Mouse (Mus musculus) heart, adult 9 months (tissue): Measurements from ENCODE around the gene Robo2.

Experiments used
- DNase-seq, 2 experiments: peaks; one replicate each; pipeline ENCODE4 v3.0.0; 2022; ENCODE audit warnings: low spot score in 2 of 2

Robo2 gene

DNA sequence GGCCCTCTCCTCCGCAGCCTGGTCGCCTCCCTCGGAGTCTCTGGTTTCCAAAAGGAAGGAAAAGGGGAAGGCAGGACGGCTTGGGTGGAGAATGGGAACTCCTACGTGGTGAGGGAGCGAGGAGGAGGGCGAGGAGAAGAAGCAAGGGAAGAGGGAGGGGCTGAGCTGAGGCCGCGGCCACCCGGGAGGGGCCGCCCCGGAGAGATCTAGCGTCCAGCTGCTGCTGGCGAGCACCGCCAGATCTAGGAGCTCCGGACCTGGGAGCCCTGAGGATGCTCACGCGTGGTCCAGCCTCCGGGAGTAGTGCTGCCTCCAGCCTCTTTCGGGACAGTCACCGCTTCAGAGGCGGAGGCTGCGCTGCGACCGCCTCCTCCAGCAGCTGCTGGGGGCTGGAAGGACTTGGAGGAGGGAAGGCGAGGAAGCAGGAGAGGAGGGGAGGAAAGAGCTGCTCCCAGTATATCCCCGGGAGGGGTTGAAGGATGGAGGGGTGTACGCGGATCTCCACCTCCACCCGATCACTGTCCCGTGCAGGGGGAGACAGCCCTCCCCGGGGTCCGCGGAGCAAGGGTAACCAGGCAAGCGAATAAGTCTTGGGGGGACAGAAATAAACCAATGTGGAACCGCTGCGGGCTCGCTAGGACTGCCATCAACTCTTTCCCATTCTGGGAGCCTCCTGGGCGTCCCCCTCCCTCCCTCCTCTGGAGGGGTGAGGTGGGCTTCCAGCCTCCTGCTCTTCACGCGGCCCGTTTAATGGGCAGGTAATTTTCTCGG is at the start of gene Robo2:
Gene Robo2, minus strand, starts transcription at position 345 of the 771 bp plus-strand sequence.
- peak; percentile 25 to 40 for DNase-seq

DNA sequence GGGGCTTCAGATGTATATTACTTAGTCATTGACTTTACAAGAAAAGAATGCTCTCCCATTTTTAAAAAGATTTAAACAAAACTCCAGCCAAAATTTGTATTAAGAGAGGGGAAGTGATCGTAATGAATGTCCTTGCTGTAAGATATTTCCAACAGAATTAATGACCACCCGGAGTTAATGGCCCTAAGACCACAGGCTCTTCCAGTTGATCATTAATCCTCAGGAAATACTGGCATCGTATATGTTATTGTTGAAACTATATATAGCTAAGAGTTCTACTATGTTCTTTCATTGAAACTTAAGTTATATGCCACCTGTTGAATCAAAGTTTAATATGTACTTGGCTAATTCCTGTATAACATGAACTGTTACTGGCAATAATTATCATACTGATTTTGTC is 46.5 kb upstream of the Robo2 start:
- DNase-seq: no peak

DNA sequence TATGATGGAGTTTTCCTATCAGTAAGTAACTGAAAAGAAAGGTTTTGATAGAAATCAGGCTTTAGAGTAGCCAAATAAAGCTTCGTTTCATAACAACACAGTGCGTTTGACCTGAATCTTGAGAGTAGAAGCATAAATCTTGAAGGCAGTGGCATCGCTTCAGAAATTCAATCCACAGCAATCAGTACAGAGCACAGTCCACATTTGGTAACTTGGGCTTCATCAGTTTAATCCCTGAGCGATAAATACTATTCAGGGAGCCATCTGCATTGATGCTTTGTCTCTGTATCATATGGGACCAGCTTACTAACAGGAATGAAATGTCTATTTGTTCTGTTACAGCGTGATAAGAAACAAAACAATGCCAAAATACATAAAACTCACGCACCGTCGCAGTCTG is 46.1 kb upstream of the Robo2 start:
- no peak for DNase-seq

DNA sequence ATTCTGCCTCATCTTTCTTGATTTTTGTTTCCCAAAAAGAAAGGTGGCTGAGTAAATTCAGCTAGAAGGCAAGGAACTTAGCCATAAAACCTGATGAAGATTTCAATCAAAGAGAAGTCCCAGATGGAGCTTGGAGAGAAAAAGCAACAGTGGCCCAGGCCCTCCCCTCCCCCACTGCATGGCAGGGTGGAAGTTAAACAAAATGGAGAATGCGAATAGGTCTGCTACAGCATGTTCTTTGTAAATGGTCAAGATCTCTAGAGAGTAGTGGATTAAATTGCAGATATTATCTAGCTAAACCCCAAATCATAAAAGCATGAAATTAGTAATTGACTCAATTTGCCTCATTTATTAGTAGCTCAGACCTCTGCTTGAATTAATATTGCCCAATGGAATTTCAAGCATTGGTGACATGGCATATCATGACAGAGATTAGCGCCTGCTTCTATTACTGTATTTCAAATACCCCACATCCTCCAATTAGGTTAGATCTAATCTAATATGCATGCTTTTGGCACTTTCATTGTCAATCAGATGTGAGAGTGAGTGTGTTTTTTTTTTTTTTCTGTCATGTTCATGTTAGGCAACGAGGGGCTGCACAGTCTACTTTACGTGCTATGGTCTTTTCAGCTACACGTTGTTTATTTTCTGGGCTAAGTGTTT is 45.3 kb upstream of the Robo2 start:
- DNase-seq: no peak

DNA sequence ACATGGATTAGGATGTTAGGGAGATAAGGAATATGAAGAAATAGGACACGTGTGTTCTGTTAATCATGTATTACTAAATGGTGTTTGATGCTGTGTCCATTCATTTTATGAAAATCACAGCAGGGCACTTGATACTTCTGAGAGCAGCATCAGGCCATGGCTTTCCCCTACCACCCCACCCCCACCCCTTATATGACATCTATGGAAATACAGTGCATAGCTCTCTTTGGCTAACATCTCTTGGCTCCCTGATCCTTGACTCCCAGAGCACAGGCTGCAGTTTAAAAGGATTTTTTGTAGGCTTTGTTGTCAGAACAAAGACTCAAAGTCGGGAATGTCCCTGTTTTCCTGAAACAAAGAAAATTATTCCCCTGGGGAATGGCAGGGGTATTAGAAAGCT is 43.6 kb upstream of the Robo2 start:
- DNase-seq: no peak

- no peak for DNase-seq
Measured at GRCm38 (mm10) chr16:74448025-74448424, 36.4 kb upstream of the Robo2 start.

DNA sequence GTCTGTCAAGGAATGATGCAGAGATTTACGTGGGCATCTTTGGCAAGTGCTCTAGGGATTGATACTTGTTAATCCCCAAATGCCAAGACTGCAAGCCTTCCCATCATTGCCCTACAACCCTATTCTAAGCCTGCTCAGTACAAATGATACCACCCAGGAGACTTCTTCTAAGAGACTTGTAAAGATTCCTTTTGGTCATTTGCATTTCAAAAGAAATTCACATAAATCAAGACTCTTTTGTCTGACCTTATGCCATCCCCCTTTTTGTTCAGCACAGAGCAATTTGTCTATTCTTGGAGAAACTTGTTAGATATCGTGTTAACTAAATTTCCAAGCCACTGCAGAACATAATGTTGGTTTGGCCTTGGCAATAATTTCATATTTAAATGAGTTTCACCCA is 15.4 kb upstream of the Robo2 start:
- no peak for DNase-seq

- no peak for DNase-seq
Measured at GRCm38 (mm10) chr16:74420324-74420723, 8.7 kb upstream of the Robo2 start.

DNA sequence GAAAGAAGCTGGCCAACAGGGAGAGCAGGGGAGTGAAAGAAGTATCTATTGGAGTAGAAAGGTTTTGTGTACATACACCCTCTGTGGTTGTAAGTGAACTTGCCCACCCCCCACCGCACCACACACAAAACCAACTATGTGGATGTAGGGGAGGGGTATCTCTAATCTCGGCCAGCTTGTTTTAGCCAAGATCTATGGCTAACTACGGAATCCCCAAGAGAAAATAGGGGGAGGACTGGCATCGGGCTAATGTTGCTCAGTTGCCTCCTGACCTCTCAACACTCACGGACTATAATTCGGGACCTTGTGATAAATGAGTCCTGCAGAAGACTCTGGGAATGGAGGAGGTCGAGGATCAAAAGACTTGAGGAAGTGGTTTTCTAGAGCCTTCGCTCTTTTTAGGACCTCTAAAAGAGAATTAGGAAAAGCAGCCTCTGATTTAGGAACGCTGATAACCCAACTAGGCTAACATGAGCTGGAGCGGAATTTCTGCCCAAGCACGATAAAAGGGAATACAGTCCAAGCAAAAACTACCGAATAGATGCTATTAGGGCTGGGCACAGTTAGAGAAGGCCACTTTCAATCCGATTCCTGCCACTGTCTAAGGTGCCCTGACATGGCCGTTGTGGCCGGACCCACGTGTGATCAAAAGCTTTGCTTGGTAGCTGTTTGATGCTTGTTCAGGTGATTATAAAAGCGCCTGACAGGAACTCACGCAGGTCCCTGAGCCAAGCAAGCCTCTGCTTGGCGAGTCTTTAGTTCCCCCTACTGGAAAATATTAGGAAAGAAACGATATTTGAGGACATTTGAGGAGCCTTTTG is 1.1 kb upstream of the Robo2 start:
- peak; percentile 7 to 12 for DNase-seq

- no peak for DNase-seq
Measured at GRCm38 (mm10) chr16:74411021-74411420, 604 bp downstream of the Robo2 start.

DNA sequence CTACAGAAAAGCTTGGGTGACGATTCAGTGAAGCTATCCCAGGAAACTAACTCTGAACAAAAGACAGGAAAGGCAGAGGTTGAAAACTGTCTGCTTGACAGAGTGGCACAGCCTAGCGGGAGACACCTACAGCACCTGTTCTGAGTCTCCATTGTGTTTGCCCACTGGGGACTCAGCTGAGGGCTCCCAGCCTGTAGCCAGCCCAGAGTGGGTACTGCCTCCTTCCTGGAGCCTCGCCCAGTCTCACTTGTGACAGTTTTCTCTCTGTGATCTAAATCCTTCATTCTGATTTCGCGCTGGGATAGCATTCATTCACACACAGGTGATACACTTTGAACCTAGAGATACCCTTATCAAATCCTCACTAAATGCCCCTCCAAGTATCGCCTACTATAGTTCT is 1.5 kb downstream of the Robo2 start:
- DNase-seq: no peak

GRCm38 (mm10) chr16:74409548-74409947 is 2.1 kb downstream of the Robo2 start:
- DNase-seq: no peak

GRCm38 (mm10) chr16:74408566-74408965 is 3.1 kb downstream of the Robo2 start:
- no peak for DNase-seq

- DNase-seq: no peak
Measured at GRCm38 (mm10) chr16:74397291-74397690, 14.3 kb downstream of the Robo2 start.

DNA sequence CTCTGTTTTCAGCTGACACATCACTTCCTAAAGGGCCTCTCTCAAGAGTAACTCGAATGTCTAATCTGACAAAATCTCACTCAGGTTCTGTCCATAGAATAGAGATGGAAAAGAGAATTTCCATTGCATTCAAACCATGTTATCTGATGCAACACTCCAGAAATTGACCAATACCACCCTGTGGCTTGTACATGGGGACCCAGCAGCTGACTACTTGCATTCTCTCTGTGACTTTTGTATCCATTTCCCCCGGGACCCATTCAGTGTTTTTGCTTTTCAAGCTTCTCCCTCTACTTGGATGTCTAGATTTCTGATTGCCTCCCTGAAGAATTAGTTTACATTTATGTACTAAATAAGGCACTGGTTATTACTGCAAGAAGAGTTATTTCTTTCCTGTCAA is 15.9 kb downstream of the Robo2 start:
- no peak for DNase-seq

DNA sequence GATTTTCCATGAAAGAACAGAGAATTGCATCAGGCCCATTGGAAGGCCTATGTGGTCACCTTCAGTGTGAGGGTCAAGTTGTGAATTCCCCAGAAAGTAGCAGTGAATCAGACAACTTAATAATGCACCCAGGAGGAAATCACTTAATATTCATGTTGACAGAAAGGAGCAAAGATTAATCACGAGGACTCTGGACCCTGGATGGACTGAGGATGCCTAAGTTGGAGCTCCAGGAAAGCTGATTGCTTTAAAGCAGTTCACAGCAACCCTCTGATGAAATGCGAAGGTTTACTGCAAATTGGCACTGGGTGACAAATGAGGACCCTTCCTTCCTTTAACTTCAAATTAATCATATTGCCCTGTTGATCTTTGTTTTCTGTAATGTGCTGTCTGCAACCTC is 32.2 kb downstream of the Robo2 start:
- DNase-seq: no peak

GRCm38 (mm10) chr16:74375342-74375940 is 36.2 kb downstream of the Robo2 start:
- DNase-seq: no peak

DNA sequence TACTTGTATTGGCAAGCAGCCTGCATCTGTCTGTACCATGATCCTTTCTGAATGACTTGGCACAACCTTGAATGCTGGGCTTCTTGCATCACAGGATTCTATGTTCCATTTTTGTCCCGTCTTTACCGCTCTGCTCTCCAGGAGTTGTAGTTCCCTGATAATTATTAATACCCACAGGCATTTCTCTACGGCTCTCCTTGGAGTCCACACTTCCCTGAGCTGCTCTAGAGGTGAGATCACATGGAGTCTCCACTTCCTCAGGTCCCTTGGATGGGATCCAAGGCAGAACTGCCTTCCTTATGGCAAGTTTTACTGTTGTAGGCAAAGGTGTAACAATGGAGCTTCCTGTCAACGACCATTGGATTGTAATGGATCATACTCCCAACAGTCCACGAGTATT is 37.1 kb downstream of the Robo2 start:
- no peak for DNase-seq

- DNase-seq: no peak
Measured at GRCm38 (mm10) chr16:74373407-74373806, 38.2 kb downstream of the Robo2 start.

GRCm38 (mm10) chr16:74372876-74373275 is 38.7 kb downstream of the Robo2 start:
- DNase-seq: no peak

DNA sequence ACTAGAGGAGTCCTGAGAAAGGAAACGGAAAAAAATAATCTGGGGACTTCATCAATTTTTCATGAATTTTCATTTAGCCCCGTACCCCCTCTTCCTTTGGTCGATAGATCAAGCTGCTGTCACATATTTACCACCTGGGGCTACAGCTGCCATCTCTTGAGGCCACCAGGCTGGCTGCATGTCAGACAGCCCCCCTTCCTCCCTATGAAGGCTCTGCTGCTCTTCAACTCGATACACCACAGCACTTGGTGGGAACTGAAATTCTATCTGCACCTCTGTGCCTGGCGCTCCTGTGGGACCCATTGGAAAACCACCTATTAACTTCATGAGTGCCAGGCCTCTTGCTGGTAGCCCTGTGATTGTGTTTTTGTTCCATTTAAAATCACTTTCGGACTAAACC is 63.2 kb downstream of the Robo2 start:
- no peak for DNase-seq

DNA sequence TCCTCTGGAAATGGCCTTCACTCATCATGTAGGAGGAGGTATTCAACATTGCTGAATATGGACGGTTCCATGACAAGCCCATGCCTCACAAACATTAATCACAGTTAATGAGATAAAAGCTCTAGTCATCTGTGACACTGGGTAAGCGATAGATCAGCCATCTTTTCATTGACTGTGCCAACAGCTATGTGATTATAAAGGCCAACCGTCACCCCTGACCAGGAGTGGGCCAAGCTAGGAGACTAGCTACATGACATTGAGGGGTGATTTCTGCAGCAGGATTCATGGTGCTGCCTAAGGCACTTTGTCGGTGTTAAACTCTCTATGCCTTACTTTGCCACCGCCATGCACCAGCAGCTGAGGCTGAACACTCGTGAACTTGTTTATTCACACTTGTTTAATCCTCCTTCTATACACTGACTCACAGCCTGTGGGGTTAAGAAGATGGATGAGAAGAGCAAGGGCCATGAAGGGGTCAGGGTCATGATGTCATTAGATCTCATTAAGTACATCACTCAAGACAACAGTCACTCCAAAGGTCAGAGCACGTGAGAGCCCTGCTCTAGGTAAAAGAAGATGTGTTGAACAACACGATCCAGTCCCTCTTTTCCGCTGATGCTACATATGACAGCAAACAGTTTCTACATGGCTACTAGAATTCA is 72.5 kb downstream of the Robo2 start:
- DNase-seq: no peak
